Mouse (Mus musculus): ENCODE measurements around the gene Ier3. TPM values are rescaled to one million over a fixed set of nuclear protein-coding genes. Genes with fewer than 3 reads are reported as not detected.
A peak's percentile ranks its signal among the peaks of the same experiment; 100 is the strongest.

Gene Ier3
- polyA plus RNA-seq, 1 experiment: 1.4 TPM

DNA sequence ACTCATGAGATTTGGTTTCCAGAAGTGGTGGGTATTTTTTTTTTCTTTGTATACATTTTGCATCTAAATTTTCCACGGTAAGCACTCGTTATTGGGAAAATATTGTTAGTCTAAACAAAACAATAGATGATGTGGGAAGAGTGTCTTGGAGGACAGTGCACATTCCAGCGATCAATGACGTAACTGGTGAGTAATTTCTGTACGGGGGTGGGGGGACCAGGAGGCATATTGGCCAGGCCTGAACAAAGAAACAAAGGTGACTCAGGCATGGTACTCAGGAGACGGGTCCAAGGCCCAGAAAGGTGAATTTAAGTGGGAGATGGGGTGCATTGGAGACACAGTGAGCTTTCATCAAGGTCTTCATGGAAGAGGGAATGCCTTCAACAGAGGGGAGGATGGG lies 25.8 kb upstream of the Ier3 start:
- Histone ChIP-seq H3K27ac (ENCODE audit: control insufficient read depth, insufficient read depth, low read depth, low read length) (no peak overlapping the region), H3K36me3 (ENCODE audit: control insufficient read depth, insufficient read depth, low read length) (no peaks in the 10 kb centered on the region), H3K4me1 (ENCODE audit: control insufficient read depth, insufficient read depth, low read length) (no peaks in the 10 kb centered on the region), H3K27me3 (ENCODE audit: control insufficient read depth, insufficient read depth, low read length) (no peaks in the 10 kb centered on the region), H3K4me3 (ENCODE audit: control insufficient read depth, low read depth, low read length) (no peak overlapping the region)
- TF ChIP-seq POLR2A (IDR thresholded peaks at IDR 0.05; ENCODE audit: control insufficient read depth, low read depth, low read length) (no peak), CTCF (IDR thresholded peaks at IDR 0.05; ENCODE audit: control insufficient read depth, insufficient read depth, insufficient replicate concordance, low read depth, low read length) (no peak)

DNA sequence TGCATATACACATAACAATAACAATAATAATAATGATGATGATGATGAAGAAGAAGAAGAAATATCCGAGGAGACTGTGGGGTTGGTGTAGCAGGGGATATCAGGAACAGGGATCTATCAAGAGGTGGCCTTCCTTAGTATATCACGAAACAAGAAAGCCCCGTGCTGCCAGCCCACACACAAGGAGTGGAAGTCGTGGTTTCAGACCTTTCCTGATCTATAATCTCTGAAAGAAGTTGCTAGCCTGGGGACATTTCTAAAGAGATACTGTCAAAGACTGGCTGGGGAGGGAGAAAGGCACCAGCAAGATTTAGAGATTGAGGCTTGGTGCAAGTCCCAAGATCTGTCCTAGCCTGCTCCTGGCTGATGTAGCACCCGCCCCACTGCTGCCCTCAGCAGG lies 24.6 kb upstream of the Ier3 start:
- no peak overlapping the region for H3K27ac ChIP-seq (ENCODE audit: control insufficient read depth, insufficient read depth, low read depth, low read length)
- no peaks in the 10 kb centered on the region for H3K4me1 ChIP-seq (ENCODE audit: control insufficient read depth, insufficient read depth, low read length)
- no peaks in the 10 kb centered on the region for H3K36me3 ChIP-seq (ENCODE audit: control insufficient read depth, insufficient read depth, low read length)
- TF ChIP-seq POLR2A (IDR thresholded peaks at IDR 0.05; ENCODE audit: control insufficient read depth, low read depth, low read length) (no peak), CTCF (IDR thresholded peaks at IDR 0.05; ENCODE audit: control insufficient read depth, insufficient read depth, insufficient replicate concordance, low read depth, low read length) (no peak)
- H3K27me3 ChIP-seq (ENCODE audit: control insufficient read depth, insufficient read depth, low read length): no peaks in the 10 kb centered on the region
- H3K4me3 ChIP-seq (ENCODE audit: control insufficient read depth, low read depth, low read length): no peak overlapping the region

DNA sequence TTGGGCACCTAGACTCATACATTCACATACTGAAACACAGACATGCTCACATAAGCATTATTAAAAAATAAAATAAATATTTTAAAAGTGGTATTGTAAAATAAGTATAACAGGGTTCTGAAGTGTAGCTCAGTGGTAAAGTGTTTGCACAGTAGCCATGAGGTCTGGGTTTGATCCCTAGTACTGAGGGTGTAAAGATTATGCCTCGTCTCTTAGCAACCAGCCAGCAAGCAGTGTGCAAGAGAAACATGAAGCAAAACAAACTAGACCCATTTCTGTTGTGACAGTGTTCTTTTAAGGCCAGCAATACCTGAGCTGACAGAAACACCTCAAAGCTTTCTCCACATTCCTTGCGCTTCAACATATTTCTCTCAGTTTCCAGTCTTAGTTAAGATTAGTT lies 20.6 kb upstream of the Ier3 start:
- no peak for TF ChIP-seq POLR2A (IDR thresholded peaks at IDR 0.05; ENCODE audit: control insufficient read depth, low read depth, low read length)
- TF ChIP-seq CTCF (IDR thresholded peaks at IDR 0.05; ENCODE audit: control insufficient read depth, insufficient read depth, insufficient replicate concordance, low read depth, low read length): no peak
- Histone ChIP-seq H3K27ac (ENCODE audit: control insufficient read depth, insufficient read depth, low read depth, low read length) (no peak overlapping the region), H3K36me3 (ENCODE audit: control insufficient read depth, insufficient read depth, low read length) (no peaks in the 10 kb centered on the region), H3K4me1 (ENCODE audit: control insufficient read depth, insufficient read depth, low read length) (0 out of 2 replicates have a peak, but pooled peaks cover 2% of the 10 kb centered on the region), H3K4me3 (ENCODE audit: control insufficient read depth, low read depth, low read length) (no peak overlapping the region), H3K27me3 (ENCODE audit: control insufficient read depth, insufficient read depth, low read length) (no peaks in the 10 kb centered on the region)

DNA sequence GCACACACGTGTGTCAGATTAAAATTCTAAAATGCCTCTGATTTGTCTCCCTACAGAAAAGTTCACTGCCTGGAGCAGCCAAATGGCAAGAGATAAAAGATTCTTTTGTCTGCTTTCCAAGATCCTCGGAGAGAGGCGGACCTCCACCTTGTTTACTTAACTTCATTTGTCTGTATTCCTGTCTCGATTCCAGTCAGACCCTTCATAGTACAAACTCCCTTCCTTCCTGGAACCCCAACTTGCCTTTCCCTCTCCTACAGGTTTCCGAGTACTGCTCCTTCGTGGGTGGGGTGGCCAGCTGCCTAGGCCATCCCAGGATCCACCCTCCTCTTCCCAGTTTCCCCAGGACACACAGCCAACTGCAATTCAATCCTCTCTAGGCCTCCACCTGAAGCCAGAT lies 18.5 kb upstream of the Ier3 start:
- H3K27ac ChIP-seq (ENCODE audit: control insufficient read depth, insufficient read depth, low read depth, low read length): no peak overlapping the region
- no peak for TF ChIP-seq CTCF (IDR thresholded peaks at IDR 0.05; ENCODE audit: control insufficient read depth, insufficient read depth, insufficient replicate concordance, low read depth, low read length)
- TF ChIP-seq POLR2A (IDR thresholded peaks at IDR 0.05; ENCODE audit: control insufficient read depth, low read depth, low read length): no peak

GRCm38 (mm10) chr17:35803858-35804399 lies 17.6 kb upstream of the Ier3 start:
- peaks cover 2% of the 10 kb centered on the region; the same call in 1 of the 2 replicates for H3K4me1 ChIP-seq (ENCODE audit: control insufficient read depth, insufficient read depth, low read length)
- TF ChIP-seq CTCF (IDR thresholded peaks at IDR 0.05; ENCODE audit: control insufficient read depth, insufficient read depth, insufficient replicate concordance, low read depth, low read length): no peak
- no peak for TF ChIP-seq POLR2A (IDR thresholded peaks at IDR 0.05; ENCODE audit: control insufficient read depth, low read depth, low read length)
- H3K27ac ChIP-seq (ENCODE audit: control insufficient read depth, insufficient read depth, low read depth, low read length): no peak overlapping the region

More for the DNA sequence above, 18.5 kb upstream of the Ier3 start:
- Histone ChIP-seq H3K36me3 (ENCODE audit: control insufficient read depth, insufficient read depth, low read length) (no peaks in the 10 kb centered on the region), H3K27me3 (ENCODE audit: control insufficient read depth, insufficient read depth, low read length) (no peaks in the 10 kb centered on the region), H3K4me1 (ENCODE audit: control insufficient read depth, insufficient read depth, low read length) (peaks cover 2% of the 10 kb centered on the region; the same call in 1 of the 2 replicates), H3K4me3 (ENCODE audit: control insufficient read depth, low read depth, low read length) (no peak overlapping the region)

DNA sequence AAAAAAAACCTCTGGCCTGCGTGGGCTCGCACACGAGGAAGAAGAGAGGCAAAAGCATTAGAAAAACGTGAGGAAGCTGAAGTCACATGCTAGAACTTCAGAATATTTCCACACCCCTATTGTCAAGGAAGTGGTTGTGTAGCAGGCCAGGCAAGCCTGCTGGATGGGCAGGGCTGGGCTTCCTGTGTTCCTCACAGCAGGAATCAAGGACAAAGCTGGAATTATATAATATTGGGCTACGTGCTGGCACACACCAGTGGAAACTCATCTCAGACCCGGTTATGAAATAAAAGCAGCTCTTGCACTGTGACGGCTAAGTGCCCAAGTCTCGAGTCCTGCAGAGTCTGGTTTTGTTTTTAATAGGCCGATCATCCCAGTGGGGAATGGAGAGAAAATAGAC lies 13.4 kb upstream of the Ier3 start:
- Histone ChIP-seq H3K27ac (ENCODE audit: control insufficient read depth, insufficient read depth, low read depth, low read length) (peak overlapping the region; percentile 54; the same call in 1 of the 2 replicates), H3K36me3 (ENCODE audit: control insufficient read depth, insufficient read depth, low read length) (no peaks in the 10 kb centered on the region), H3K4me1 (ENCODE audit: control insufficient read depth, insufficient read depth, low read length) (peaks cover 1% of the 10 kb centered on the region; the same call in 1 of the 2 replicates), H3K27me3 (ENCODE audit: control insufficient read depth, insufficient read depth, low read length) (no peaks in the 10 kb centered on the region), H3K4me3 (ENCODE audit: control insufficient read depth, low read depth, low read length) (no peak overlapping the region)
- TF ChIP-seq CTCF (IDR thresholded peaks at IDR 0.05; ENCODE audit: control insufficient read depth, insufficient read depth, insufficient replicate concordance, low read depth, low read length) (no peak), POLR2A (IDR thresholded peaks at IDR 0.05; ENCODE audit: control insufficient read depth, low read depth, low read length) (no peak)

More at GRCm38 (mm10) chr17:35803858-35804399, 17.6 kb upstream of the Ier3 start:
- Histone ChIP-seq H3K27me3 (ENCODE audit: control insufficient read depth, insufficient read depth, low read length) (no peaks in the 10 kb centered on the region), H3K36me3 (ENCODE audit: control insufficient read depth, insufficient read depth, low read length) (no peaks in the 10 kb centered on the region), H3K4me3 (ENCODE audit: control insufficient read depth, low read depth, low read length) (no peak overlapping the region)

DNA sequence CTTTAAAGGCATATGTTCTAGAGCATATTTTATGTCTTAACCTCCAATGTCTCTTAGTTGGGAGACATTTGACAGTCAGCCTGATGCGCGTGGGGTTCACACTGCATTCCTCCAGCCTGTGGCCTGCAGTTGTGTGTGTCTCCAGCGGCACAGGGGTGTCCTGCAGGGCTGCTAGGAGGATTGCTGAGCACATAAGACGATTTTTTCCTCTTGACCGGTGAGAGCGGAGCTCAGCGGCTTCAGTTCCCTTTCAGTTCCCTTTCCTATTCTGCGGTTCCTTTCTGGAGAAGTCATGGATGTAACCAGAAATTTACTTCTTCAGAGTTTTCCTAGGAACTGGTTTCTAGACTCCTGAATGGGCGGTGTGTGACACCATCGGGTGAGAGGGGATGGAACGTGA lies 12.1 kb upstream of the Ier3 start:
- no peak overlapping the region for H3K27ac ChIP-seq (ENCODE audit: control insufficient read depth, insufficient read depth, low read depth, low read length)
- no peaks in the 10 kb centered on the region for H3K27me3 ChIP-seq (ENCODE audit: control insufficient read depth, insufficient read depth, low read length)
- H3K36me3 ChIP-seq (ENCODE audit: control insufficient read depth, insufficient read depth, low read length): no peaks in the 10 kb centered on the region

More for the DNA sequence above, 12.1 kb upstream of the Ier3 start:
- no peaks in the 10 kb centered on the region; the same call in 1 of the 2 replicates for H3K4me1 ChIP-seq (ENCODE audit: control insufficient read depth, insufficient read depth, low read length)
- H3K4me3 ChIP-seq (ENCODE audit: control insufficient read depth, low read depth, low read length): no peak overlapping the region
- TF ChIP-seq POLR2A (IDR thresholded peaks at IDR 0.05; ENCODE audit: control insufficient read depth, low read depth, low read length) (no peak), CTCF (IDR thresholded peaks at IDR 0.05; ENCODE audit: control insufficient read depth, insufficient read depth, insufficient replicate concordance, low read depth, low read length) (no peak)

Data from testis, adult 2 months (tissue).